Mouse (Mus musculus): ENCODE data around the gene Skint11. TPM values are rescaled to one million over a fixed set of nuclear protein-coding genes. Genes with fewer than 3 reads are reported as not detected.
"Not testable (repeated sequence)": the region's sequence is repeated elsewhere in the genome, so short reads cannot be mapped to it uniquely, and the experiment has no call there.

Skint11 gene
- not detected in 2 replicates for polyA plus RNA-seq (2016; fragmentation: Nextera tagmentation; extraction: Ambion mirVana)

GRCm38 (mm10) chr4:114163084-114163483 is at the start of gene Skint11:
Gene Skint11, plus strand, starts transcription at chr4:114163384.
- no peaks in the 10 kb centered on the region for H3K27me3 ChIP-seq
- H3K36me3 ChIP-seq, result no peaks in the 10 kb centered on the region
- H3K4me1 ChIP-seq, result no peaks in the 10 kb centered on the region
- no peak within 1 kb of the TSS for H3K27ac ChIP-seq (replicated peaks)
- H3K9ac ChIP-seq (replicated peaks), result no peak within 1 kb of the TSS
- no peak within 1 kb of the TSS for H3K4me2 ChIP-seq (replicated peaks)
- ATAC-seq (ENCODE audit: low FRiP score, low read depth), result no peak
- no peak within 1 kb of the TSS for H3K4me3 ChIP-seq
- 84% methylated on average over 1 of the region's 1 CpGs for WGBS
- 0 out of 2 replicates have a peak, but pooled peaks cover 14% of the 10 kb centered on the region for H3K9me3 ChIP-seq

- Histone ChIP-seq H3K27me3 (no peaks in the 10 kb centered on the region), H3K9me3 (0 out of 2 replicates have a peak, but pooled peaks cover 11% of the 10 kb centered on the region), H3K9ac (replicated peaks) (no peak overlapping the region), H3K4me1 (no peaks in the 10 kb centered on the region), H3K4me3 (no peak overlapping the region), H3K36me3 (no peaks in the 10 kb centered on the region), H3K4me2 (replicated peaks) (no peak overlapping the region), H3K27ac (replicated peaks) (no peak overlapping the region)
- ATAC-seq (ENCODE audit: low FRiP score, low read depth), result no peak
Measured at GRCm38 (mm10) chr4:114161149-114161548, 2.0 kb upstream of the Skint11 start.

GRCm38 (mm10) chr4:114172898-114173297 is 9.7 kb downstream of the Skint11 start:
- not testable (repeated sequence) for ATAC-seq (ENCODE audit: low FRiP score, low read depth); H3K27ac ChIP-seq (replicated peaks); H3K9me3 ChIP-seq; H3K36me3 ChIP-seq; H3K4me3 ChIP-seq; H3K4me2 ChIP-seq (replicated peaks); H3K9ac ChIP-seq (replicated peaks); H3K4me1 ChIP-seq; H3K27me3 ChIP-seq
- WGBS, result 28% methylated on average over 6 of the region's 6 CpGs

GRCm38 (mm10) chr4:114256906-114257305 is 93.7 kb downstream of the Skint11 start:
- H3K27me3 ChIP-seq; H3K9me3 ChIP-seq; H3K4me3 ChIP-seq; H3K36me3 ChIP-seq; ATAC-seq (ENCODE audit: low FRiP score, low read depth); H3K4me2 ChIP-seq (replicated peaks); H3K9ac ChIP-seq (replicated peaks); H3K27ac ChIP-seq (replicated peaks); H3K4me1 ChIP-seq: not testable (repeated sequence)
- 59% methylated on average over 1 of the region's 1 CpGs for WGBS

Other genes with a start within 250 kb of the Skint11 start
- not detected in 2 replicates for gene Skint5, start 163.9 kb upstream of the Skint11 start, polyA plus RNA-seq (2016; fragmentation: Nextera tagmentation; extraction: Ambion mirVana)
- 1.8 and 2.0 TPM in 2 replicates for gene Trabd2b, start 243.3 kb downstream of the Skint11 start, polyA plus RNA-seq (2016; fragmentation: Nextera tagmentation; extraction: Ambion mirVana)

All from midbrain, embryonic 12.5 days (tissue).